Mouse (Mus musculus) heart, postnatal 0 days (tissue): Measurements from ENCODE around the gene Drg1. TPM values are rescaled to one million over a fixed set of nuclear protein-coding genes. Genes with fewer than 3 reads are reported as not detected.
A peak's percentile ranks its signal among the peaks of the same experiment; 100 is the strongest.

Experiments
- ATAC-seq: fragments of 200-750 bp; cut with Nextera tagmentation; 2 replicates; pipeline ENCODE4 v1.8.0; 2017; ENCODE audit warnings: low read depth, moderate number of reproducible peaks, moderate library complexity; ENCODE audit not compliant: insufficient read depth
- DNase-seq: peaks from one replicate; pipeline ENCODE4 v3.0.0-alpha.2; 2016; ENCODE audit warnings: low spot score
- H3K27ac ChIP-seq: fragments of 300-500 bp; sonication (generic); 2 replicates; pipeline ENCODE4 v1.5.1; 2014; ENCODE audit warnings: low read depth, mild to moderate bottlenecking
- H3K27me3 ChIP-seq: fragments of 300-500 bp; sonication (generic); 2 replicates; pipeline ENCODE4 v1.6.1; 2014; ENCODE audit warnings: low read length, mixed read lengths; ENCODE audit not compliant: control insufficient read depth, insufficient read depth
- H3K36me3 ChIP-seq: fragments of 300-500 bp; sonication (generic); replicated peaks from 2 replicates; pipeline ENCODE4 v1.6.1; 2014; ENCODE audit warnings: low read length, mixed read lengths; ENCODE audit not compliant: control insufficient read depth, insufficient read depth
- H3K4me1 ChIP-seq: fragments of 300-500 bp; sonication (generic); 2 replicates; pipeline ENCODE4 v1.6.1; 2014; ENCODE audit warnings: antibody characterized with exemption; ENCODE audit not compliant: control insufficient read depth, insufficient read depth
- H3K4me2 ChIP-seq: fragments of 300-500 bp; sonication (generic); 2 replicates; pipeline ENCODE4 v1.6.1; 2014; ENCODE audit warnings: low read depth, mild to moderate bottlenecking, low read length, moderate library complexity
- H3K4me3 ChIP-seq: fragments of 300-500 bp; sonication (generic); 2 replicates; pipeline ENCODE4 v1.5.1; 2014; ENCODE audit warnings: low read depth, low read length
- H3K9ac ChIP-seq: fragments of 300-500 bp; sonication (generic); replicated peaks from 2 replicates; pipeline ENCODE4 v1.6.1; 2014; ENCODE audit warnings: low read depth, low read length, mixed read lengths
- H3K9me3 ChIP-seq: fragments of 300-500 bp; sonication (generic); replicated peaks from 2 replicates; pipeline ENCODE4 v1.6.1; 2016; ENCODE audit warnings: low read length; ENCODE audit not compliant: control insufficient read depth
- CTCF ChIP-seq: IDR thresholded peaks from 2 replicates; pipeline ENCODE4 v1.5.1; 2016; ENCODE audit warnings: antibody characterized with exemption, control low read depth, low read depth
- EP300 ChIP-seq: IDR thresholded peaks from 2 replicates; pipeline ENCODE4 v1.6.1; 2016; ENCODE audit warnings: antibody characterized with exemption, low read depth
- WGBS: fragments of 180-500 bp; shearing (Covaris S2); extraction: QIAGEN DNeasy Blood & Tissue Kit; methylation state at CpG from one replicate; pipeline ENCODE4 v1.1.7; 2014; 5-methylcytosine and 5-hydroxymethylcytosine counted together
- polyA plus RNA-seq: library from polyadenylated mRNA; unstranded; fragments of >200 nt; fragmentation: Nextera tagmentation; extraction: Ambion mirVana; gene quantifications from 2 replicates; pipeline ENCODE4 v1.2.1, GENCODE M21; 2015
- total RNA-seq: library from RNA; depleted of rRNA; stranded (reverse); fragments of >200 nt; gene quantifications from 2 replicates; pipeline ENCODE4 v1.2.3, GENCODE M21; 2014; ENCODE audit warnings: low replicate concordance

Drg1 gene
- total and polyA plus RNA-seq, 2 experiments from 2014 or later = 55.1 to 128 TPM

DNA sequence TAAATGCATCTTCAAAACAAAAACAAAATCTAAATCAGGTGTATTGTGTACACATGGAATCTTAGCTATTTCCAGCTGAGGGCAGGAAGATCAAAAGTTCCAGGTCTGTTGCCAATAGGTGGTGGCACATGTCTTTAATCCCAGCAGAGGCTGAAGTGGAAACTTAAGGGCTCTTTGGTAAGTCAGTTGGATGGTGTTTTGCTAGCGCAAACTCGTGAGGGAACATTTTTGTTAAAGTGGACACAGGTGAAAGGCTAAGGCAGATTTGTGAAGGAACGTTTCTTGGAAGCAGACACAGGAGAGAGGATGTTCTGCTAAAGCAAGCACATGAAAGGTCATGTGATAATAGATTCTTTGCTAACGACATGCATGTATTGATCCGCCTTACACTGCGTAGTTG is 17.4 kb upstream of the Drg1 start:
- H3K27me3 ChIP-seq = no peaks in the 10 kb centered on the region
- no peak for TF ChIP-seq EP300
- no peak for TF ChIP-seq CTCF
- no peak for DNase-seq
- no peak overlapping the region for H3K9ac ChIP-seq
- 87% methylated on average over 6 of the region's 6 CpGs for WGBS
- H3K4me2 ChIP-seq = no peak overlapping the region
- no peaks in the 10 kb centered on the region for H3K36me3 ChIP-seq
- no peak overlapping the region for H3K27ac ChIP-seq
- H3K9me3 ChIP-seq = peaks cover 9% of the 10 kb centered on the region
- no peak overlapping the region for H3K4me3 ChIP-seq
- peaks cover 4% of the 10 kb centered on the region; the same call in 1 of the 2 replicates for H3K4me1 ChIP-seq
- ATAC-seq = no peak

DNA sequence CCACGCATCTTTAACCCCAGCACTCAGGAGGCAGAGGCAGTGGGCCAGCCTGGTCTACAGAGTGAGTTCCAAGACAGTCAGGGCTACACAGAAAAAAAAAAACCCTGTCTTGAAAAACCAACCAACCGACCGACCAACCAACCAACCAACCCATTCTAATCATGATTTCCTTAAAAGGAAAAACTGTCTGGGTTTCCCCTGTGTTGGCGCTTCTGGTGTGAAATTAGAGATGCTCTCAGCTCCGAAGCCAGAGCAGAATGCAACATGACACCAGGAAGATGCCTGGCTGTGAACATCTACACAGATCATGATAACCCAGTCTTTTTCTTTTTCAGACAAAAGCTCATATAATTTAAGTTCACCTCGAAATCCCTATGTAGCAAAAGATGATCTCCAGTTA is 16.7 kb upstream of the Drg1 start:
- 88% methylated on average over 6 of the region's 6 CpGs for WGBS
- Histone ChIP-seq H3K9ac (no peak overlapping the region), H3K27ac (no peak overlapping the region), H3K36me3 (no peaks in the 10 kb centered on the region), H3K4me1 (no peaks in the 10 kb centered on the region), H3K27me3 (no peaks in the 10 kb centered on the region), H3K4me3 (no peak overlapping the region), H3K9me3 (peaks cover 9% of the 10 kb centered on the region), H3K4me2 (no peak overlapping the region)
- DNase-seq (no peak), ATAC-seq (no peak)
- TF ChIP-seq CTCF = no peak
- no peak for TF ChIP-seq EP300

DNA sequence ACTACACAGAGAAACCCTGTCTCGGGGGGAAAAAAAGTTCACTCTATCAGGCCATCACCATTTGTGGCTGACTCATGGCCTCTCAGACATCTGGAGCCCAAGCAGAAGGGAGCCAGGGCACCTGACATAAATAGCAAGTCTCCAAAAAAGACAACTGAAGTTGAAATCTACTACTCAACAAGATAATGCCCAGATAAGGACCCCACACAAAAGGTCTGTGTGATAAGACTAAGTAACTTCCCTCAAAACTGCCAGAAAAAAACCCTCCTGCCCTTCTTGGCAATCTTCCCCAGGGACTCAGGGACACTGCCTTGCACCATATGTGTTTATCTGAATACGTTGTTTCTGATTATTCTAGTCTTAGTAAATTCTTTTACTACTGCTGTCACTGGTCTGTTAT is 13.5 kb upstream of the Drg1 start:
- Histone ChIP-seq H3K4me3 (no peak overlapping the region), H3K27ac (no peak overlapping the region), H3K4me2 (no peak overlapping the region), H3K4me1 (no peaks in the 10 kb centered on the region), H3K36me3 (no peaks in the 10 kb centered on the region), H3K9me3 (peaks cover 9% of the 10 kb centered on the region), H3K9ac (no peak overlapping the region), H3K27me3 (no peaks in the 10 kb centered on the region)
- no peak for ATAC-seq
- WGBS = 46% methylated on average over 2 of the region's 2 CpGs
- no peak for TF ChIP-seq EP300
- TF ChIP-seq CTCF = no peak
- no peak for DNase-seq

DNA sequence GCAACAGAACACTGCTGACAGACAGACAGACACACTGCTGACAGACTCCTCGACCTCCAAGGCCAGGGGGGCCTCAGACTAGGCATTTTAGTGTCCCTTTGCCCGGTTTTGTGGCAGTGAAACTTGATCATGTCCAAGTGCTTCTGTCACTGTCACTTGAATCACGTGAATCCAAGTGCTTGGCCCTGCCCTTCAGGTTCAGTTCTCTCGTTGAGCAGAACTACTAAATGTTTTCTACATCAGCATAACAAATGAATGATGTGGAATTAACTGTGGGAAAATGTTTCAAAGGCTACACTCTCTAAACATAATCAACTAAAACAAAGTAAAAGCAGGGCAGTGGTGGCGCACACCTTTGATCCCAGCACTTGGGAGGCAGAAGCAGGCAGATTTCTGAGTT is 12.1 kb upstream of the Drg1 start:
- 44% methylated on average over 5 of the region's 5 CpGs for WGBS
- no peak overlapping the region for H3K27ac ChIP-seq
- no peak for ATAC-seq
- no peak for DNase-seq
- TF ChIP-seq EP300 = no peak
- no peak for TF ChIP-seq CTCF
- no peaks in the 10 kb centered on the region for H3K27me3 ChIP-seq
- H3K4me2 ChIP-seq = no peak overlapping the region
- H3K4me3 ChIP-seq = no peak overlapping the region
- no peaks in the 10 kb centered on the region for H3K36me3 ChIP-seq
- no peaks in the 10 kb centered on the region for H3K4me1 ChIP-seq
- no peak overlapping the region for H3K9ac ChIP-seq
- peaks cover 9% of the 10 kb centered on the region for H3K9me3 ChIP-seq

DNA sequence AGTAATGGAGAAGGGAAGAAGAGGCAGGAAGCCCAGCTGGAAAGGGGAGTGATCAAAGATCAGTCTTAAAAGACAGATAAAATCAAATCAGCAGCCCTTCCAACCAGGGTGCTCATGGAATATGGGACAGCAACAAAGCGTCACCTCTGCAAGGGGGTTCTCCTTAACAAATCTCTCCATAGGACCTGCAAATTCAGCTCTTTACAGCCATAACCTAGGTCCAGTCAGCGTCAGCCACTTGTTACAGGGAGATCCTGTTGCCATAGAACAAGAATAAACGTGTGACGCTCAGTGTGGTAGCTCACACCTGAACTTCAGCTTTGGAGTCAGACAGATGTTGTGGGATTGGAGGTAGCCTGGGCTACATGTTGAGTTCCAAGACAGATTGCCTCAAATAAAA is 3.0 kb upstream of the Drg1 start:
- peaks cover 11% of the 10 kb centered on the region for H3K4me1 ChIP-seq
- TF ChIP-seq CTCF (no peak), EP300 (no peak)
- H3K4me3 ChIP-seq = no peak overlapping the region
- no peak overlapping the region for H3K9ac ChIP-seq
- peaks cover 4% of the 10 kb centered on the region; the same call in 1 of the 2 replicates for H3K36me3 ChIP-seq
- no peak overlapping the region for H3K27ac ChIP-seq
- no peaks in the 10 kb centered on the region for H3K27me3 ChIP-seq
- no peak overlapping the region for H3K4me2 ChIP-seq
- H3K9me3 ChIP-seq = no peaks in the 10 kb centered on the region
- DNase-seq = no peak
- no peak for ATAC-seq
- WGBS = 36% methylated on average over 4 of the region's 4 CpGs

DNA sequence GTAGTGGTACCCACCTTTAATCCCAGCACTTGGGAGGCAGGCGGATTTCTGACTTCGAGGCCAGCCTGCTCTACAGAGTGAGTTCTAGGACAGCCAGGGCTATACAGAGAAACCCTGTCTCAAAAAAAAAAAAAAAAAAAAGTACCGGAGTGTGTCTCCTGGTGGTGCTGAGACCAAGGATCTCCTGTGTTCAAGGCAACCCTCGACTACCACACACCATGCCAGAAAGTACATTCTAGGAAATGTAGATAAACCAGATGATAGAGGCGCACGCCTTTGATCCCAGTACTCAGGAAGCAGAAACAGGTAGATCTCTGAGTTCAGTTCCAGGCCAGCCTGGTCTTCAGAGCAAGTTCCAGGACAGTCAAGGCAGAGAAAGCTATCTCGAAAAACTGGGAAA is 918 bp upstream of the Drg1 start:
- Histone ChIP-seq H3K4me2 (peak overlapping the region; percentile 72), H3K4me3 (peak overlapping the region; percentile 96), H3K27me3 (no peaks in the 10 kb centered on the region), H3K27ac (peak overlapping the region; percentile 93), H3K9me3 (no peaks in the 10 kb centered on the region), H3K9ac (no peak overlapping the region), H3K4me1 (peaks cover 11% of the 10 kb centered on the region), H3K36me3 (peaks cover 20% of the 10 kb centered on the region)
- TF ChIP-seq EP300 = no peak
- TF ChIP-seq CTCF = no peak
- no peak for DNase-seq
- WGBS = 51% methylated on average over 7 of the region's 7 CpGs
- no peak for ATAC-seq
